Mouse (Mus musculus) megakaryocyte-erythroid progenitor cell, adult 5-6 weeks (primary cell): ENCODE measurements around the gene Abhd5. TPM values are rescaled to one million over a fixed set of nuclear protein-coding genes. Genes with fewer than 3 reads are reported as not detected.

Experiments used
- ATAC-seq: replicated peaks from 2 replicates; pipeline ENCODE4 v1.8.0; 2016; ENCODE audit warnings: mild to moderate bottlenecking, inconsistent platforms; ENCODE audit not compliant: severe bottlenecking, poor library complexity, low FRiP score, low TSS enrichment
- total RNA-seq, 2 experiments: library from RNA; stranded (forward) in 1 of 2; stranded (reverse) in 1 of 2; fragments of 200-1000, 215-1000 nt in 1 of 2; fragments of >200 nt in 1 of 2; fragmentation: Nextera tagmentation in 1 of 2; gene quantifications; 2 replicates each; pipeline ENCODE4 v1.2.3; 2014 to 2017

Abhd5 gene
- total RNA-seq, 2 experiments from 2014 or later: 23.6 to 26.4 TPM

GRCm38 (mm10) chr9:122344560-122344959, 6.8 kb upstream of the Abhd5 start:
- ATAC-seq: no peak

GRCm38 (mm10) chr9:122345291-122345690, 6.1 kb upstream of the Abhd5 start:
- no peak for ATAC-seq

DNA sequence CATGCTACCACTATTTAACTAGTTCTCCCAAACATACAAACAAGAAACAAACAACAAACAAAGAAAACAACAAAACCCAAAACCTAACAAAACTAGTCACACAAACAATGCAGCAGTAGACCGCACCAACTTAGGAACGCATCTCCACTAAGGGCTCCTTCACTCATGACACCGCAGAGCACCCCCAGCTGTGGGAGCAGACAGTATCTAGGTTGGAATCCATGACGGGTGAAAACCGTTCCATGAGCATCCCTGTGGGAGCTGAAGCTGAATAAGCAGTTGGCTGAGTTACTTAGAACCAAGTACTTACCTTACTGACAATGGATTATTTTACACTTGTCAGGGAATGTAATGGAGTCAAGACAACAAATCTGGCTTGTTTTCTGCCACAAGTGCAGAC, 5.3 kb upstream of the Abhd5 start:
- ATAC-seq: no peak

- peak; percentile 40; the same call in 1 of the 2 replicates for ATAC-seq
Observed at GRCm38 (mm10) chr9:122347882-122348281, 3.5 kb upstream of the Abhd5 start.

GRCm38 (mm10) chr9:122349286-122349685, 2.1 kb upstream of the Abhd5 start:
- 0 out of 2 replicates have a peak, but pooled peaks have one; percentile 13 for ATAC-seq

DNA sequence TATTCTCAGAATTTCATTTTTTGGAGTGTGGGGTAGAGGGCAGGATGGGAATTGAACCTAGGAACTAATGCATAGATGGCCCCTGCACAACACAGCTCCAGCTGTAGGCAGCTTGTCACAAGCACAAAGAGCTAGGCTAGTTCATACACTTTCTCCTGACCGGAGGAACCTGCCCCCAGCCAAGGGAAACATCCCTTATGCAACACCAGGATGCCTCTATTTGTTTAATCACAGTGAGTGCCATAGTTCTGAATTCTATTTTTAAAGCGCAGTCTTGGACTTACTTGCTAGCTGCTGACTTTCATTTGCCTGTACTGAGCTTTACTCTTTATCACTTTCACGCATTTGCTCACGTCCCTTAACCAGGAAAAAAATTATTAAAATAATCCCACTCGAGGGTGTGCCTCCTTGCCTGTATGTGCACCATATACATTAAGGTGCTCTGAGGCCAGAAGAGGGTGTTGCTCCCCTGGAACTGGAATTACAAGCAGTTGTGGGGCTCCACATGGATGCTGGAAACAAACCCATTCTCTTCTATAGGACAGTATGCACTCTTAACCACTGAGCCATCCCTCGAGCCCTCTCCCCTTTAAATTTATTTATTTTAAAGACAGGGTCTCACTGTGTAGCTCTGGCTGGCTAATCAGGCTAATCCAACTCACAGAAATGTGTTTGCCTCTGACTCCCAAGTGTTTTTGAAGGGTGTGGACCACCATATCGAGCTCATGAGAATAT, 845 bp upstream of the Abhd5 start:
- no peak for ATAC-seq

- peak; percentile 19; the same call in 1 of the 2 replicates for ATAC-seq
Observed at GRCm38 (mm10) chr9:122352025-122352392, 601 bp downstream of the Abhd5 start.

GRCm38 (mm10) chr9:122352911-122353310, 1.5 kb downstream of the Abhd5 start:
- ATAC-seq: peak; percentile 51

GRCm38 (mm10) chr9:122354240-122354639, 2.8 kb downstream of the Abhd5 start:
- ATAC-seq: no peak

GRCm38 (mm10) chr9:122357073-122357472, 5.7 kb downstream of the Abhd5 start:
- no peak for ATAC-seq

- ATAC-seq: no peak
Observed at GRCm38 (mm10) chr9:122357626-122358025, 6.2 kb downstream of the Abhd5 start.

GRCm38 (mm10) chr9:122364171-122364570, 12.8 kb downstream of the Abhd5 start:
- no peak for ATAC-seq

DNA sequence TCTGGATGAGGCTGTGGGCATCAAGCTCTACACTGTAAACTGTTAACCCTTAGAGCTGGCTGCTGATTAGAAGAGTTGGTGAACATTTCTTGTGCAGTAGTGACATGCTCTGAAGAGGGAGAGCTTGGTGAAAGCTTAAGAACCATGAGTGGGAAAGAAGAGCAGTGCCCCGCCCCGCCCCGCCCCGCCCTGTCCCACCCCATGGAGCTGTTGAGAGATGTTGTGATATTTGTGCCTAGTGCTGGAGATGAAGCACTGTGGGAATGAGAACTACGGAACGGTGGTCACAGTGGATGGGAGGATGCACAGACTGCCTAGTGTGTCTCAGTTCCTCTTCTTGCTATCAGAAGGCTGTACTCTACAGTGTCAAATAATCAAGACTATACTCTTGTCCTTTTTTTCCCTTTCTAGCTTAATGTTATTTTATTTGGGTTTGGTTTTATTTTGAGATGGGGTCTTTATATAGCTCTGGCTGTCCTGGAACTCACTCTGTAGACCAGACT, 18.9 kb downstream of the Abhd5 start:
- peak; percentile 49; the same call in 1 of the 2 replicates for ATAC-seq

GRCm38 (mm10) chr9:122372506-122372905, 21.1 kb downstream of the Abhd5 start:
- ATAC-seq: no peak

- peak; percentile 69 for ATAC-seq
Observed at GRCm38 (mm10) chr9:122372991-122373390, 21.6 kb downstream of the Abhd5 start.

DNA sequence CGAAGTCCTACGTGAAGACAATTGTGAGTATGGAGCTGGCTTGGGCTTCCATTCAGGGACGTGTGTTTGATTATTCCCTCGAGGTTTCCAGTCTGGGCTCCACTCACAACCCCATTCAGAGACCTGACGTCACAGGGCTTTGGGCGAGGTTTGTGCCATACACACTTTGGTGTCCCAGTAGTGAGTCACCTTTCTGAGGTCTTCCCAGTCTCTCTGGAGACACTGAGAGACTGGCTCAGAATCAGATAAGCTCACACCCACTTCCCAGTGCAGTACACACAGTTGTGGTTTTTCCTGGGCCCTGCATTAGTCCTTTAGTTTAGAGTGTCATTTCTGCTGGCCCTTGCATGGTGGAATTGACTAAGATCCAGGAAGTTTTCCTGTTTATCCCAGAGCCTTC, 27.6 kb downstream of the Abhd5 start:
- ATAC-seq: no peak

DNA sequence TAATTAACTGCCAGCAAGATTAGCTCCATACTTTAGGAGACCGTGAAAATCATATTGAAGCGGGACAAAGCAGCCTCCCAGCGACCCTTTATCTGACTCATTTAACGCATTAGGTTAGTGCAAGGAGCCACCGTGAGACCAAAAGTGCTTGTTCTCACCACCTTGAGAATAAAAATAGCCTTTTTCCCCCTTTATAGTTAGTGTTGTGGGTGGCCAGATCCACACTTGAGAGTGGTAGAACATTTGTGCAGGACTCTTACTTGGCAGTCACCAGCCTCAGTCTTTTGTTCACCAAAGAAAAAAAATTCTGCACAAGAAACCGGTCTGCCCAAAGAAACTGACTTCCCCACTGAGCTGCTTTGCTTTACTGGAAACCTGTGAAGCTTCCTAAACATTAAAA, 29.6 kb downstream of the Abhd5 start:
- ATAC-seq: no peak

DNA sequence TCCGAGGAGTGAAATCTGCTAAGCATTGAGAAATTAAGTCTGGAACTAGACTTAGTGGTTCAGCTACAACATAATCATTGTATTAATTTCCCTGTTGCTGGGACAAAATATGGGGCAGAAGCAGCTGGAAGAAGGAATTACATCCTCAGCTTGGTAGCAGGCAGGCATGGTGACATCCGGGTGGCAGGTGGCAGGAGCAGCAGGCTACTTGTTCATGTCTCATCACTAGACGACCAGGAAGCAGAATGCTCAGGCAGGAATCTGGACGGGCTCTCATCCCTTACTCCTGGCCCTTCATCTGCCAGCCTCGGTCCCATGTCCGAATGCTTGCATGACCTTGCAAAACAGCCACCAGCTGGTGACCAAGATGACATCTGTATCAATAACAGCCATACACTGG, 30.6 kb downstream of the Abhd5 start:
- ATAC-seq: no peak

DNA sequence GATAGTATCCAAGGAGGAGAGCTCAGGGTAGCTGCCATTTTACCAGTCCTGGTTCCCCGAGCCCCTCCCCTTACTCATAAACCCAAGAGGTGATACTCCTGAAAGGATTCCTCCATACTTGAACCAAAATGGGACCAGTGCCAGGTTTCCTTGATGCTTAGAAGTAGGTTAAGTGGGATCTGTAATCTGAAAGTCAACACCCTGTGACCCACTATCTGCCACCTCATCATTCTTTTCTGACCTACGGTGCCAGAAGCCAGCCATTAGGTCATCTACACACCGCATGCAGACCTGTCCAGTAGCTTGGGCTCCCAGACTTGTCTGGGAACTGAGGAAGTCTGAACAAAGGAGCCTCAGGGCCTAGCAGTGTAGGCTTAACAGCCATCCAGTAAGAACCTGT, 34.6 kb downstream of the Abhd5 start:
- ATAC-seq: no peak

DNA sequence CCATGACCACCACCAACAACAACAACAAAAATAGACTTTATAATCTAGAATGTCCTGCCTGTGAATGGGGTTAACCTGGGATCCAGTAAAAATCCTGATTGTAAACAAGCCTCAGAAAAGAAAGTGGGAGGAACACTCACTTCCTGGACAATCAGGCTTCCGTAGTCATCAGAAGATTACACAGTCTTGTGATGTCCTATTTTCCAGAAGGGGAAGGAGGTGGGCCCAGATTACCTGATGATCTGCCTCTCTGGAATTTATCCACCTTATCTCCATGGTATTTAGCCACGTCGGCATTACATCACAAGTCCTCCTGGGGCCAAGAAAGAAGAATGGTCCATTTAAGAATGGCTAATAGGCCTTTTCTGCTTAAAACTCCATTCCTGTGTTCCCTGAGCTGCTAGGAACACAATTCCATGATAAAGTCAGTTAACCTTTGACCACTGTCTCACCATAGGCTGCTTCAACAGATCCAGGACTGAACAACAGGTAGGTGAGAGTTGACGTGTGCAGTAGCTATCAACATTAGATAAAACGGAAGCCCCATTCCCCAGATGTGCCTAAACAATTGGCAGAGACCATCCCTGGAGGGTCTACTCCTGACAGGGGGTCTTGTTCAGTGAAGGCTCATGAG, 38.0 kb downstream of the Abhd5 start:
- ATAC-seq: no peak

DNA sequence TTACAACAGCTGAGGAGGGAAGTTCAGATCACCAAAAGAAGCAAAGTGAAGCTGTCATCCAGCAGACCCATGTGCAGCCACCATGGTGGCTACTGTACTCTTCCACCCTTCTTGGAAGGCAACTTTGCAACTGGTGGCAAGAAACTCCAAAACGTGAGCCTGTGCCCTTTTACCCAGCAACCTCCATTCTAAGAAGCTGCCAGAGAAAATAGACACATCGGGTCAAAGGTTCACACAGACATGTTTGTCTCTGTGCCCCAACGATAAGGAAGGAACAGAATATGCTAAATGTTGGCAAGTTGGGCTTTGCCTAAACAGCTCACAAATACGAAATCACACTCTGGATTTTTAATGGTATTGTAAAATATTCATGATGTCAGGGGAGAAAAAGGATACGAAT, 44.4 kb downstream of the Abhd5 start:
- no peak for ATAC-seq
